In the genomic region with DNA sequence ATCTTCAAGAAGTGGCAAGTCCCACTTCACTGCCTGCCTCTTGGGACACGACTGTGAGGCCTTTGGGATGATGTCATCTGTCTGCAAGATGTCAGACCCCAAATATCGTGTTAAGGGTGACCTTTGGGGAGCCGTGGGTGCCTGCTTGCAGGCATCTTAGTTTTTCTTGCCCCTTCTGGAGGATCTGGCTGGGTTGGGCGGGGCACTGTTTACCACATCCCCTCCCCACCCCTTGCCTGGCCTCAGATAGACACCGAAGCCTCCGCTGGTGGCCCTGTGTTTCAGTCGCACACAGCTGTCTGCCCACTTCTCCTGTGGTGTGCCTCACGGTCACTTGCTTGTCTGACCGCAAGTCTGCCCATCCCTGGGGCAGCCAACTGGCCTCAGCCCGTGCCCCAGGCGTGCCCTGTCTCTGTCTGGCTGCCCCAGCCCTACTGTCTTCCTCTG, we compare ENCODE assay signal across 10 mouse cellular contexts. TPM values are rescaled to one million over a fixed set of nuclear protein-coding genes. Genes with fewer than 3 reads are reported as not detected.
DNase-seq lines count a peak whose midpoint lies in the region; ATAC-seq and TF ChIP-seq lines count a peak whose summit lies in the region.
"Had no signal": no experiment of that assay in that cellular context is flagged by ENCODE, and none has a peak within 500 bp of the region (broad histone marks: within the 10 kb centered on the region; RNA-seq: fewer than 3 reads in every experiment).

Gene Il21r, plus strand, starts transcription at position 245 of the 447 bp plus-strand sequence.

- H3ac ChIP-seq in myocyte (ENCODE audit: control insufficient read depth, insufficient read length): no peak within 1 kb of the TSS

- TF ChIP-seq POLR2A in cortical plate, adult 2 months (IDR thresholded peaks at IDR 0.05; ENCODE audit: extremely low read depth, insufficient read depth, low read length): no peak
- no peak for TF ChIP-seq POLR2A in myocyte (IDR thresholded peaks at IDR 0.05; ENCODE audit: insufficient read length, low read depth)

- ATAC-seq in erythroid progenitor cell, adult 5-6 weeks (replicated peaks; ENCODE audit: low FRiP score, poor library complexity, severe bottlenecking): no peak

- DNase-seq in right cerebral cortex, adult 18-20 months: peak; percentile 17
- DNase-seq in right cerebral cortex, postnatal 4 days: no peak
- DNase-seq in thymus, postnatal 36 days: peak; percentile 80 to 84
- DNase-seq in cerebellum, adult 8-10 months: no peak
- DNase-seq: adrenal gland, postnatal 10 days had no signal

- no peaks in the 10 kb centered on the region for H3K36me3 ChIP-seq in myocyte (ENCODE audit: control insufficient read depth, insufficient read depth)
- H3K36me3 ChIP-seq: limb, embryonic 12.5 days had no signal

- no peaks in the 10 kb centered on the region for H3K79me2 ChIP-seq in myocyte (ENCODE audit: control insufficient read depth, insufficient read depth)

- H3K27me3 ChIP-seq in myocyte (ENCODE audit: control insufficient read depth, insufficient read depth, insufficient read length): peaks cover 5% of the 10 kb centered on the region
- H3K27me3 ChIP-seq: limb, embryonic 12.5 days had no signal

- TF ChIP-seq CTCF in cortical plate, adult 2 months (IDR thresholded peaks at IDR 0.05; ENCODE audit: extremely low read depth, insufficient read depth, low read length): no peak

- H3K4me2 ChIP-seq in myocyte (ENCODE audit: low read depth): peak within 1 kb of the TSS; percentile 53
- H3K4me2 ChIP-seq: limb, embryonic 12.5 days had no signal

- no peaks in the 10 kb centered on the region for H3K4me1 ChIP-seq in cortical plate, adult 2 months (ENCODE audit: control insufficient read depth, insufficient read depth, low read length)
- H3K4me1 ChIP-seq: limb, embryonic 12.5 days had no signal

- H3K4me3 ChIP-seq in cortical plate, adult 2 months (ENCODE audit: insufficient read depth, low read length): no peak within 1 kb of the TSS; the same call in 1 of the 2 replicates
- H3K4me3 ChIP-seq in myocyte: no peak within 1 kb of the TSS
- H3K4me3 ChIP-seq: limb, embryonic 12.5 days had no signal

- H3K27ac ChIP-seq in cortical plate, adult 2 months (ENCODE audit: insufficient read depth, low read length): peak within 1 kb of the TSS; percentile 75; the same call in 1 of the 2 replicates
- H3K27ac ChIP-seq: limb, embryonic 12.5 days had no signal

TF ChIP-seq in myocyte, 11 proteins besides CTCF, POLR2A, EP300 and RAD21:
- TF ChIP-seq SRF (IDR thresholded peaks at IDR 0.05; ENCODE audit: control insufficient read depth, insufficient read length, low read depth) (no peak), TCF12 (IDR thresholded peaks at IDR 0.05; ENCODE audit: insufficient read depth, poor library complexity, severe bottlenecking) (peak; percentile 70), MYOG (IDR thresholded peaks at IDR 0.05; ENCODE audit: control insufficient read depth in 1 of 3, insufficient read depth in 1 of 3, insufficient read length in 2 of 3, low read depth in 2 of 3) (peak; percentile 73 to 99 (median 98)), MAX (IDR thresholded peaks at IDR 0.05; ENCODE audit: low read depth) (no peak), MYOD1 (IDR thresholded peaks at IDR 0.05; ENCODE audit: control insufficient read depth in 1 of 3, insufficient read length in 2 of 3, low read depth in 2 of 3) (peak in 2 of 3 experiments; percentile 89 to 97), TCF3 (IDR thresholded peaks at IDR 0.05; ENCODE audit: insufficient read length, low read depth) (peak; percentile 83), POLR2AphosphoS2 (IDR thresholded peaks at IDR 0.05; ENCODE audit: insufficient read length, low read depth) (no peak), CEBPB (IDR thresholded peaks at IDR 0.05; ENCODE audit: insufficient read depth, poor library complexity, severe bottlenecking) (peak; percentile 25; the same call in 1 of the 2 replicates), REST (IDR thresholded peaks at IDR 0.05; ENCODE audit: insufficient read depth, insufficient read length) (no peak), E2F4 (IDR thresholded peaks at IDR 0.05; ENCODE audit: insufficient read depth) (no peak), USF1 (IDR thresholded peaks at IDR 0.05; ENCODE audit: low read depth) (no peak)
TF ChIP-seq in myocyte: peak in this region for 5.

RNA-seq across cellular contexts. Expression of gene Il21r, which starts in this region (rescaled TPM):
- 1.3 and 1.5 TPM in 2 replicates for polyA plus RNA-seq in cortical plate, adult 2 months (2012; rRNA removed)
- polyA plus RNA-seq in myocyte (2012; fragmentation: generic; extraction: Trizol): 0.59 TPM
- 1.7 and 1.8 TPM in 2 replicates for total RNA-seq in erythroid progenitor cell, adult 5-6 weeks (2015; ENCODE audit: low replicate concordance)
- total RNA-seq in erythroid progenitor cell, adult 5-6 weeks (2017; ENCODE audit: low replicate concordance): 2.2 and 2.7 TPM in 2 replicates
- polyA plus RNA-seq: neural tube, embryonic 14.5 days had no signal

Comparison
In these comparisons a context has a peak if more than half of its experiments do, and no peak if none do; other contexts are left out.
1. DNase-seq: peak in right cerebral cortex, adult 18-20 months (single experiment) and thymus, postnatal 36 days (2 of 2); none in right cerebral cortex, postnatal 4 days (single experiment) and cerebellum, adult 8-10 months (single experiment).